Mouse (Mus musculus): ENCODE results near the gene Hsdl1. TPM values are rescaled to one million over a fixed set of nuclear protein-coding genes. Genes with fewer than 3 reads are reported as not detected.

The Hsdl1 gene
- 10 to 100 TPM; 13.4 to 16.3 TPM for total RNA-seq (2021)
- long read RNA-seq, experiment 1, transcript Hsdl1-201 (5 exons, 3,141 nt), result major isoform, 43 of 59 reads
- long read RNA-seq, experiment 1, partial matches to known transcripts, result 1 of 59 reads
- long read RNA-seq, experiment 1, other reads (novel, unspliced or antisense), result 15 of 59 reads
- long read RNA-seq, experiment 2, transcript Hsdl1-201 (5 exons, 3,141 nt), result major isoform, 24 of 40 reads
- long read RNA-seq, experiment 2, partial matches to known transcripts, result 6 of 40 reads
- long read RNA-seq, experiment 2, other reads (novel, unspliced or antisense), result 10 of 40 reads

DNA sequence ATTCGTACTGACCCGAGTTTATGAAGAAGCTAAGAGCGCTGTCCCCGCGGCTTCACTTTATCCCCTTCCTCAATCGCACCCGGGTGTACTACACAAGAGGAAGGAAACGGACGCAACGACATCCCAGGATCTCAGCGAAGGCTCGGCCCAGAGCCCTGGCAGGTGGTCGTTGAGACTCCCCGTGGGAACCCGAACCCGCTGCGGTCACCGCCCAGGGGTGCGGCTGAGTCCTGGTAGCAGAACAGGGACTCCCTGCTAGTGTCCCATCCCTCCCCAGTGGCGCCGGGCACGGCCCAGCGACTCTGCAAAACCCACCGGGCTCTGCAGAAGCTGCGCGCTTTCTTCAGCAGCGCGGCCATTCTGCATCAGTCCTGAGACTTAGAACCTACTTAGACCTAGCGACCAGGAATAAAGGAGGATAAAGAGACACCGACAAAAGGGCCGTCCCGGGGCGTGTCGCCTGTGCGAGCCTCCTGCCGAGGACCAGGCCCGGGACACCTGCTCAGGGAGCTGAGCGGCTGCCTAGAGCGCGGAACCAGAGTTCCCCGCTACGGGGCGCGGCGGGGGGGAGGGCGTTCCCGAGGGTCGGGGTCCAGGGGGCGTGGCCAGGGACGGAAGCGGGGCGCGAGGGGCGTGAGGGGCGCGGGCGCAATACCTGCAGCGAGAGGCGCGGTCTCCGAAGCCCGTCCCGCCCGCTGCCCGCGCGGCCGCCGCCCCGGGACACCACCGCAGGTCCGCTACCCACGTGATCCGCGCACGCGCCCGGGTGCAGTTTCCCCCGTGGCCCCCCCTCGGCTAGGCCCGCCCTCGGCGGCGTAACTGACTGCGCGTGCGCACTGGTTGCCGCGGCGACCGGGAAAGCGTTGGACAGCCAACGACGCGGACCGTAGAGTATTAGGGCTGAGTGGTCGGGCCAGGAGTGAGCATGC is at the start of gene Hsdl1, which contains the start of gene Dnaaf1:
Hsdl1 (minus strand) TSS at position 747 of the 929 bp plus-strand sequence.
Dnaaf1 (plus strand) TSS at position 799 of the 929 bp plus-strand sequence.
- peak; percentile 97 for DNase-seq (ENCODE audit: low spot score)

DNA sequence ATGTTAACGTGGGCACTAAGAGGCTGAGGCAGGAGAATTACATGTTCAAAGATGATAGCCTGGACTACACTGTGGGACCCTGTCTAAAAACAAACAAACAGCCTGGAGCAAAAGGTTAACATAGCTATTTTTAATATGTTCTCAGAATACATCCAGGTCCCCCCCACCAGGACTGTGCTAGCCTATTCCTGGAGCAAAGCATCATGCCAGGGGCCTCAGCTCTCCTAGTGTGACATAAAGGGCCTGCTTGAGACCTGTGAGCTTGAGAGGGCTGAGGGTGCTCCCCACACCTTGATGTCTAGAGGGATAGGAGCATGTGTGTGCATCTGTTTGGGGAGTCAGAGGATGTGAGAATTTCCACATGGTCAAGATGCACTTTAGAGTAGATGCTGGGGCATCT is 48.8 kb upstream of the Hsdl1 start:
- peak; percentile 50 for DNase-seq (ENCODE audit: low spot score)

DNA sequence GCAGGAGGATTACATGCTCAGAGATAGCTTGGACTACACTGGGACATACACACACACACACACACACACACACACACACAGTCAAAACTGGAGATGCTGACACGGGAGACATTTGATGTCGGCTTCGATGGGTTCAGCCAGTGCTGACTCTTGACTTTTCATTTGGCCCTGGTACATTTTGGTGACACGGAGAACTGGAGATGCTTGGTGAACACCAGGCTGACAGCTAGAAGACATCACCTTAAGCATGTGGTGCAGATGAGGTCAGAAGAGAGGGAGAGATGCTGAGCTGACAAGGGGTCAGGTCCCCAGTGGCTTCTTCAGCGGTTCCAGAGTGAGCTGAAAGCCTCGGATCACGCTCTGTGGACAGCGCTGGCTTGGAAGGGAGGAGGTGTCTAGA is 48.1 kb upstream of the Hsdl1 start:
- peak; percentile 67 for DNase-seq (ENCODE audit: low spot score)

DNA sequence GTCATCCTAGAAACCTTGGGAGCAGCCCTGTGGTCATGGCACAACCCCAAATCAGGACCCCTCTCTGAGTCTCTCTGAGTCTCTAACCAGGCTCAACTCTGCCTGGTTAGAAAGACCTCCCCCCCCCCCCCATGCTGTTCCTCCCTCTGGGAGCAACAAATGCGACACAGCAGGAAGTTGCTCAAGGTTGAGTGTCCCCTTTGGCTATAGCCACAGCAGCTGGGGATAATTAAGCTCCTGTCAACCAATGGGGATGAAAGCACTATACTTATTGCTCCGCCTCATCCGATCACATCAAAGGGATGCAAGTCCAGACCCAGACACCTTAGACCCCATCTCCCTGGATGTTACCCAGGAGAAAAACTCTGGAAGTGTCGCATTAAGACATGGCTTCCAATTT is 47.6 kb upstream of the Hsdl1 start:
- DNase-seq (ENCODE audit: low spot score), result no peak

DNA sequence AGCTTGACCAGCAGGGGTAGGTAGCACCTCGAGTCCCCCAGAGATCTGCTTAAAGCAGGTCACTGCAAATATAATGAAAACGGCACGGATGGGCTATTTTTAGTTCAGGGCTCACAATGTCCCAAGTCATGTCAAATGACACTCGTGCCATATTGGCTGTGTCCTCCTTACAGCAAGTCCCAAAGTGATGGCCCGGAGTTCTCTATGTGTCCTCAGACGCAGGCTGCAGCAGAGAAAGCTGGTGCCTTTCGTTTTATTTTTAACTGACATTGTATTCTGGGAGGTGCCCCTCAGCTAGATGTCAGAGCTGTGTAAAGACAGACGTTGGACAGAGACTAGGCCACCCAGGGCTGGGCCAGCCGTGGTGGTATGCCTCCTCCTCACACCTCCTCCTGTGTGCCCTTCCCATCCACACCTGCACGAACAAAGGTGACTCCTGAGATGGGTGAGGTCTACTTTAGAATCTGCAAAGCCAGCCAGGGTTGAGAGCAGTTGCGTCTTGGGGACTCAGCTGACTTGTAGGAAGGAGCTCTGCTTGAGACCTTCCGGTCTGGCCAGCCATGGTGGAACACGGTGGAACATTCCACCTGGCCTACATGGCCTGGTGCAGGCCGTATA is 46.0 kb upstream of the Hsdl1 start:
- DNase-seq (ENCODE audit: low spot score), result peak; percentile 57

DNA sequence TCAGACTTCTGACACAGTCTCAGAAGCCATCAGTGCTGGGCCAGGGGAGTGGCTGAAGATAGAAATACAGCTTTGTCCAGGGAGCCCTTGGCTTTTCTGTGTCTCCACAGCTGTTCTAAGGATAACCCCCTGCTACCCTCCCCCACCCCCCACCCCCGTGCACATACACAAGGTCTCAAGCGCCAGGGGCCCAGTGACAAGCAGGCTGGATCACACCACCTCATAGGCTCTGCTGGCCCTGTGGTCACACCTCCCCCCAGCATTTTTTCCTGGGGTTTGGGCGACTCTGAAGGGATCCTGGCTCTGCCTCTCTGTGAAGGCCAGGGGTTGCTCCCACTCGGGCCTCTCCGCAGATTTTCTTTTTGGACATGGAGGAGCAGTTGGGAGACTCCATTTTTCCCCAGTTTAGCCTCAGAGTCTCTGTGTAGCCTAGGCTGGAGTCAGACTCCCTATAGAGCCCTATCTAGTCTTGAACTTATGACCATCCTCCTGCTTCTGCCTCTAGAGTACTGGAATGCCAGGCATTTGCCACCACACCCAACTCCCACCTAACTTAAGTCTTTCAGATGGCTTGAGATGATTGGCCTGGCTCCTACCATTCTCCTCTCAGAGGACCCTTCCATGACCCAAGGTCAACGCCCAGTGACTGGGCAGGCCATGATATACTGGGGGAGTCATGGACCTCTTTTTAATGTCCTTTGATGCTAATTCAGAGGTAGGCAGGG is 45.3 kb upstream of the Hsdl1 start:
- no peak for DNase-seq (ENCODE audit: low spot score)

DNA sequence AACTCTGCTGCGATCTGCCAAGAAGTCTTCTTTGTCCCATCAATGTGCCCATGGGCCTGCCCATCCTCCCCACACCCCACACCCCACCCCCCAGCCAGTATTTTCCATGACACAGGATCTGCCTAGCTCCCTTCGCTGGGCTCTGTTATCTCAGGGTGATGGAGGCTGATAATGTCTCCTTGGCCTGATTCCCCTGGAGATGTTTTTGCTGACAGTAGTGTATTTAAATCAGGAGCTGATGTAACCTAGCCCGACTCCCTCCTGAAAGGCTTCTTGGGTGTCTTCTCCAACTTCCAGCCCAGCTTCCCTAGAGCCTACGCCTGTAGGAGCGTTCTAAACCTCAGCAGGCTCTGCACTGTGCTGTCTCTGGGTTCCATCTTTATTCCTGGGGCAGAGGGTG is 43.9 kb upstream of the Hsdl1 start:
- peak; percentile 70 for DNase-seq (ENCODE audit: low spot score)

DNA sequence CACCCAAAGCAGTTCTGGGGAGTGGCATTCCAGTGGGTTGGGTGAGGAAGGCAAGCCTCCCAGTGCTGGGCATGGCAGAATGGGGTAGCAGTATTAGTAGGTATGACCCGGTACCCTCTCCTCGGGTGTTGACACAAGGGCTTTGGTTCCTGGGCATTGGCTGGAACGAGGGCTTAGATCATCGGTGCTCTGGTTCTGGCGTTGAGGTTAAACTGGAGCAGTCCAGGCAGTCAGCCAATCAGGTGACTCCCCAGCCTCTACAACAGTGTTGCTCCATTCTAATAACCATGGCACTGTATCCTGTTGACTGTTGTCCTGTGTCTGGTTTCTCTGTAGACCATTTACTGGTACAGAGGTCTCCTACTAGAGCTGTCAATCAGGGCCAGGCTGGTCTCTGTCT is 42.6 kb upstream of the Hsdl1 start:
- peak; percentile 61 for DNase-seq (ENCODE audit: low spot score)

DNA sequence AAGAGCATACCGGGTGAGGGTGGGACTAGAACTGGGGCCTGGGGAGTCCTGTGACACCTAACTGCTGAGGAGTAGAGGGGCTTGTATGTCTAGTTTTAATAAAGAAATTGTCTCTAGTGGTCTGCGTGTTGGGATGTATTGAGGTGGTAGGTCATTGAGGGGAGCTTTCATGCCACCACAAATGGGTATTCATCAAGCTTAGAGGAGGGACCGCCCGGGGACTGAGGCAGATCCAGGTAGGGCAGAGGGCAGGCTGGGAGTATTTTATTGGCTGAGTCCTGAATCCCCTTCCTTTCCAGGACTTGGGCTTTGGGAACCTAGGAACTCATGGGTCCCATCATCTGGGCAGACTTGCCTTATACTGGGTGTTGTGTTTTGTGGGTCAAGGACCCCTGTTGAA is 41.8 kb upstream of the Hsdl1 start:
- no peak for DNase-seq (ENCODE audit: low spot score)

DNA sequence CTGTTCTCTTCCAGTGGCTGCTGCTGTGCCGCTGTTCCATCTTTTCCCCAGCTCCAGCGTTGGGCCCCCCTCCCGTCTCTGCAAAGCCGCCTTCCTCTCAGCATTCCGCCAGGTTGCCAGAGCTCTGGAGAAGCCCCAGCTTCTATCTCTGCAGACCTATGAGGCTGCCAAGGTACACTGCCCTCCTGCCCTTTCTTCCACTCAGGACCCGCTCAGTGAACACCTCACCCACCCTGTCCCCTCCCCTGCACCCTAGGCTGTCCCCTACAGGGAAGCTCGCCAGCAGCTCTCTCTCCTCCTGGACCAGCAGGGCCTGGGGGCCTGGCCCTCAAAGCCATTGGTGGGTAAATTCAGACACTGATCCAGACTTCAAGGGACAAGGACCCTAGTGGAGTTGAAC is 41.4 kb upstream of the Hsdl1 start:
- no peak for DNase-seq (ENCODE audit: low spot score)

DNA sequence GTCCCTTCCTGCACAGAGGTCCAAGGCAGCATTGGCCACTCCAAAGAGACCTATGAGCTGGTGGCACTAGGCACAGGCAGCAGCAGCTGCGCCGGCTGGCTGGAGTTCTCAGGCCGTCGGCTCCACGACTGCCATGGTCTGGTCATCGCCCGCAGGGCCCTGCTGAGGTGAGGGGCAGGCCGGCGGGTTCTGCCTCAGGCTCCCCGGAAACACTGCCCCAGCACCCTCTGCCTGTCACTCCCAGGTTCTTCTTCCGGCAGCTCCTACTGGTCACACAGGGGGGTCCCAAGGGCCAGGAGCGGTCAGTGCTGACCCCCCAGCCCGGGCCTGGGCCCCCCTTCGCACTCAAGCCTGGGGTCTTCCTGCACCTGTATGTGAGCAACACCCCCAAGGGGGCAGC is 40.1 kb upstream of the Hsdl1 start:
- DNase-seq (ENCODE audit: low spot score), result no peak

DNA sequence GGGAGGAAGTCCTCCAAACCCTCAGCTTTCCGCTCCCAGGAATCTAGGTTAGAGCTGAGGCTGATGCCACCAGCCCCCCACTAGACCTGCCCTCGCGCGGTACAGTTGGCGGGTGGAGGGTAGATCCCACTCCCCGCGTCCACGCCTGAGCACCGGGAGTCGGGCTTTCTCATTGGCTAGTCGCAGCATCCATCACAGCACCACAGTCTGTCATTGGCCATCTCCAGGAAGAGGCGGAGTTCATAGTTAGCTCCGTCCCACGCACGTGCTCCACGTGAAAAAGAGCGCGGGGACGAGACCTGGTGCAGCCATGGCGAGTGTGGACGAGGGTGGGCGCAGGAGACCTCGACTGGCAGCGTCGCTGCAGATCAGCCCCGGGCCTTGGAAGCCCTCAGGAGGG is 37.5 kb upstream of the Hsdl1 start, which contains the start of gene Adad2:
Adad2 (plus strand) TSS at position 277 of the 400 bp plus-strand sequence.
- DNase-seq (ENCODE audit: low spot score), result no peak

DNA sequence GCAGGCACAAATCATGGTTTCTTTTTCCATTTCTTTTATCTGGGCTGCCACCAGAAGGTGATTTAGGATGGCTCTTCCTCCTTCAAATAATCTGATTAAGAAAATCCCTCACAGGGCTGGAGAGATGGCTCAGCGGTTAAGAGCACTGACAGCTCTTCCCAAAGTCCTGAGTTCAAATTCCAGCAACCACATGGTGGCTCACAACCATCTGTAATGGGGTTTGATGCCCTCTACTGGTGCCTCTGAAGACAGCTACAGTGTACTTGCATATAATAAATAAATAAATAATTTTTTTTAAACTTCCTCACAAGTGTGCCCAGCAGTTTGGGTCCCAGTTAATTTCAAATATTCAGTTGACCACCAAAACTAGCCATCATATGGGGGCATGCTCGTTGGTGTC is 31.2 kb upstream of the Hsdl1 start:
- DNase-seq (ENCODE audit: low spot score), result no peak

DNA sequence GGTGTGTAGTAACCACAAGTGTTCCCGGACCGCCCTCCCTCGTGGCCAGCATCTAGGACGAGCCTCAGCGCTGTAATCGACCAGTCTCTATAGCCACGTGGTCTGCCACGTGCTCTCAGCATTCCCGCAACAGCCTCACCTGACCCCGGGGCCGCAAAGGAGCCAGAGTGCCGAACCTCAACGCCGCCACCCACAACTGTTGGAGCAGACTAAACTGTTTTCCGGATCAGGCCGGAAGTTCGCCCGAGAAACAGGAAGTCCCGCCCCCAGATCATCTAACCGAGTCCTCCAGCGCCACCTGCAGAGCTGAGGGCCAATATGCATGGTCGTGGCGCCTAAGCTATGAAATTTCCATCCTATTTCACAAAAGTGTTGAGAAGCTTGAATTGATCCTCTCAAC is 30.0 kb upstream of the Hsdl1 start, which contains the start of gene Taf1c:
Taf1c (minus strand) TSS at position 227 of the 400 bp plus-strand sequence.
- DNase-seq (ENCODE audit: low spot score), result peak; percentile 95

DNA sequence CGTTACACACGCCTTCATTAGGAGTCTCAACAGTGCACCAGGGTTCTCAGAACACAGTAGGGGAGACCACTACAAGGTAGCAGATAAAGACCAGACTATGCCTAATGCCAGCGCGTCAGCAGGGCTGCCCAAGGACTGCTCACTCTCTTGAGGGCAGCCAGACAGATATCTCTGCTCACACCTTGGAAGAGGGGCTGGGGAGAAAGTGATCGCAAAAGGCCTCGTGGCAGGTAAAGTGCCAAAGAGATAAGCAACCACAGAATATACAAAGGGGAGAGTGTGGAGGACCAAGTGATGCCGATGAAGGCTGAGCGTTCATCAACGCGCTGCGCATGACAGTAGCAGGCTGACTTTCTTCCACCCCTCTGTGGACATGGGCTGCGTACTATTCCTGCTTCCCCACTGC is 29.4 kb upstream of the Hsdl1 start:
- no peak for DNase-seq (ENCODE audit: low spot score)

DNA sequence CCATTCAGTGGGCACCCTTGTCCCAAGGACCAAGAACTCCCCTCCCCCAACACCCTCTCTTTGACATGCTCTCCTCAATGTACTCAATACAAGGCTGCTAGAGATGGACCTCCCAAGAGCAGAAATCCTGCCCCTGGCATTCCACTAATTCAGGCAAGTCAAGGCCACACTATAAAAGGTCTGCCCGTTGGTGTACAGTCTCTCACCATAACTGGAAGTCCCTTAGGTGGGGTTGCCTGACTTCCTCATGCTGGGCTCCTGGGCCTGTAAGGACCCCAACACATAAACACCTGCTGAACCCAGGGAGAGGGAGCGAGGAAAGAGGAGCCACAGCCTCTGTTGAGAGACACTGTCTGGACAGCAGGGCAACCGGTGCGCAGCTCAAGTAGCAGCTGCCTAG is 28.8 kb upstream of the Hsdl1 start:
- no peak for DNase-seq (ENCODE audit: low spot score)

DNA sequence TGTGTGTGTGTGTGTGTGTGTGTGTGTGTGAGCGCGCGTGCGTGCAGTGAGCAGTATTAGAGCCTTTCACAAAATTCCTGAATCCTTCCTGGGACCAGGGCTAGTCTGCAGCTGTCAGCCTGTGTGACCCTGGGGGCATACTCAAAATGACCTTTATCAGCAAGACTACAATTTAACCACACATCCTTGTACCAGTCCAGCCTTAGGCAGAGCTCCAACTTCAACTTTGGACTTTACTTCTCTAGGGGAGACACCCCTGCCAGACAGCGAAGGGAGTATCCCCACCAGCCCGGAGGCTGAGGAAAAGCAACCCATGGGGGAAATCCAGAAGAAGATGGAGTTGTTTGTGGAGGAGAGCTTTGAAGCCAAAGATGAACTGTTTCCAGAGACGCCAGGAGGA is 16.5 kb upstream of the Hsdl1 start:
- DNase-seq (ENCODE audit: low spot score), result no peak

DNA sequence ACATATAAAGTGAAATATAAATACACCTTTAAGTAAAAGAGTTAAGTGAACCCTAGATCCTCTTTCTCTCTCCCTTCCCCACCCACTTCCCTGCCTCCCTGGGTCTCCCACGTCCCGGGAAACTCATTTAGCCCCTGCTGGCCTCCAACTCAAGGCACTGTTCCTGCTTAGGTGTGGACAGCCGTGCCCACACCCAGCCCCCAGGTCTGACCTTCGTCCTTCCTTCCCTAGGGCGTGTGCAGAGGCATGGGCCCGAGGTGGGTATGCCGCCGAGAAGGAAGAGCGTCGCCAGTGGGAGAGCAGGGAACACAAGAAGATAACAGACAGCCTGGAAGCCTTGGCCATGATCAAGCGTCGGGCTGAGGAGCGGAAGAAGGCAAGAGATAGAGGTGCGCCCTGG is 15.4 kb upstream of the Hsdl1 start:
- DNase-seq (ENCODE audit: low spot score), result no peak

DNA sequence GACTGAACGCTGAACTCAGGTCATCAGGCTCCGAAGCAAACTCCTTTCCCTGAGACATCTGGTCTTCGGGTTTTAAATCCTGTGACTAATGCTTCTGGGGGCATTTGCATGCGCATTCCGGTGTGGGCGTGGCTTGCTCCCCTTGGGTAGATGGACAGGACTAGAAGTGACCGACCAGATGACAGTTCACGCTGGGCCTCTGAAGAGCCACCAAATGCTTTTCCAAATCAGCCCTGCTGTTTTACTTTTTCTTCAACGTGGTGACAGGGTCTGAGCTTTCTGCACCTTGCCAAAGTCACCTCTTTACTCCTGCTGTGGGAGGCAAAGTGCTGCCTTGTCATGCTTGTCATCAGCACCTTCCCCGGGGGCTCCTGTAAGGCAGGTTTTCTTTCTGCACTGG is 13.9 kb upstream of the Hsdl1 start:
- no peak for DNase-seq (ENCODE audit: low spot score)

DNA sequence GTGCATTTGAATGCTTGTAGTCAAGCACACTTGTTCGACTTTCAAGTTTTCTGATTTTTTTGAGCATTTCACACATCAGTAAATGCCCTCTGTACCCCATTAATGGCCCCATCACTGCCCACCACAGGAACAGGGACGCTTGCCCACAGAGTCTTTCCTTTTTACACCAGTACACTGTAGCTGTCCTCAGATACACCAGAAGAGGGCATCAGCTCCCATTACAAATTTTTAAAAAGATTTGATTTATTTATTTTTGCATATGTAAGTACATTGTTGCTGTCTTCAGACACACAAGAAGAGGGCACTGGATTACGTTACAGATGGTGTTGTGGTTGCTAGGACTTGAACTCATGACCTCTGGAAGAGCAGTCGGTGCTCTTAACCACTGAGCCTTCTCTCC is 13.3 kb upstream of the Hsdl1 start:
- DNase-seq (ENCODE audit: low spot score), result no peak

DNA sequence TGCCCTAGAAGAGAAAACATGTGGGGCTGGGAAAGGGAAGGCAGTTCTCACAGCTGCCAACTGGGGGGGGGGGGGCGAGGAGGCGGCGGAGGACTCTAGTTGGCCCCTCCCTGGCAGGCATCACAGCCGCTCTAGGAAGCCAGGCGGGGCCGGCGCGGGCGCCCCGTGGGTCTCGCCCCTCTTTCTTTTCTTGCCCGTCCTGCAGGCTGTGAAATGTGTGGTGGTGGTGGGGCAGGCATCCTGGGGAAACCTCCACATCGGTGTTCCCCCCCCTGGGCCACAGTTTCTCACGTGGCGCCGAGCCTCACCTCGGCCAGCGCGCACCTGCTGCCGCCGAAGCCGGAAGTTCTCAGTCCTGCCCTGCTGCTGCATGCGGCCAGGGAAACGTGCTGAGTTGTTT is 10.9 kb upstream of the Hsdl1 start:
- no peak for DNase-seq (ENCODE audit: low spot score)
